Mouse (Mus musculus) embryonic facial prominence, embryonic 11.5 days (tissue): ENCODE measurements around the gene Angptl3. TPM values are rescaled to one million over a fixed set of nuclear protein-coding genes. Genes with fewer than 3 reads are reported as not detected.

Source experiments
- ATAC-seq: fragments of 200-750 bp; cut with Nextera tagmentation; replicated peaks from 2 replicates; pipeline ENCODE4 v1.8.0; 2017; ENCODE audit warnings: low read depth; ENCODE audit not compliant: insufficient number of reproducible peaks, low FRiP score, low TSS enrichment
- DNase-seq: peaks from one replicate; pipeline ENCODE4 v3.0.0-alpha.2; 2015; ENCODE audit warnings: low spot score
- H3K27ac ChIP-seq: fragments of 300-500 bp; sonication (generic); replicated peaks from 2 replicates; pipeline ENCODE4 v1.5.1; 2014; ENCODE audit warnings: mild to moderate bottlenecking, low read depth, low read length, control low read depth
- H3K27me3 ChIP-seq: fragments of 300-500 bp; sonication (generic); 2 replicates; pipeline ENCODE4 v1.6.1; 2014; ENCODE audit warnings: mild to moderate bottlenecking, low read length, moderate library complexity, mixed read lengths; ENCODE audit not compliant: control insufficient read depth, insufficient read depth
- H3K36me3 ChIP-seq: fragments of 300-500 bp; sonication (generic); replicated peaks from 2 replicates; pipeline ENCODE4 v1.6.1; 2014; ENCODE audit warnings: low read depth, mild to moderate bottlenecking, low read length, moderate library complexity, mixed read lengths; ENCODE audit not compliant: control insufficient read depth, insufficient read depth
- H3K4me1 ChIP-seq: fragments of 300-500 bp; sonication (generic); 2 replicates; pipeline ENCODE4 v1.6.1; 2014; ENCODE audit warnings: low read length, mixed read lengths; ENCODE audit not compliant: control insufficient read depth, insufficient read depth
- H3K4me2 ChIP-seq: fragments of 300-500 bp; sonication (generic); 2 replicates; pipeline ENCODE4 v1.6.1; 2014; ENCODE audit warnings: low read depth, mild to moderate bottlenecking, control low read depth, low read length, moderate library complexity
- H3K4me3 ChIP-seq: fragments of 300-500 bp; sonication (generic); 2 replicates; pipeline ENCODE4 v1.5.1; 2014; ENCODE audit warnings: low read depth, low read length, control low read depth
- H3K9ac ChIP-seq: fragments of 300-500 bp; sonication (generic); replicated peaks from 2 replicates; pipeline ENCODE4 v1.6.1; 2014; ENCODE audit warnings: mild to moderate bottlenecking, control low read depth, low read length
- H3K9me3 ChIP-seq: fragments of 300-500 bp; sonication (generic); replicated peaks from 2 replicates; pipeline ENCODE4 v1.6.1; 2016; ENCODE audit warnings: mild to moderate bottlenecking, low read length, inconsistent platforms, mixed read lengths; ENCODE audit not compliant: control insufficient read depth
- WGBS: fragments of 180-500 bp; shearing (Covaris S2); extraction: QIAGEN DNeasy Blood & Tissue Kit; methylation state at CpG from one replicate; pipeline ENCODE4 v1.1.7; 2014; 5-methylcytosine and 5-hydroxymethylcytosine counted together
- polyA plus RNA-seq: library from polyadenylated mRNA; unstranded; fragments of >200 nt; fragmentation: Nextera tagmentation; extraction: Ambion mirVana; gene quantifications from 2 replicates; pipeline ENCODE4 v1.2.1, GENCODE M21; 2014

Gene Angptl3
- polyA plus RNA-seq, result 0.42 and 0.77 TPM in 2 replicates

DNA sequence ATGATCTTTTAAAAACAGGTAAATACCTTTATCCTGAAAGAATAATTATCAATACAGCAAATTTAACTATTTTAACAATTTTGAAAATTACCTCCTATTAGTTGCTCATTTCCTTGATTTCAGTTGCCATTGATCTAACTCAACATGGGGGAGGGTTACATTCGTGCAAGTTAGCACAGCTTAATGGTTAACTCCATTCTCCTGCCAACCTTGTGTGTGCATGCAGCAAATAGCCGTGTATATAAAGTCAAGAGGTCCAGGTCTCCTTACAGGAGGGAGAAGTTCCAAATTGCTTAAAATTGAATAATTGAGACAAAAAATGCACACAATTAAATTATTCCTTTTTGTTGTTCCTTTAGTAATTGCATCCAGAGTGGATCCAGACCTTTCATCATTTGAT lies at the start of gene Angptl3:
Angptl3 (plus strand) TSS at position 269 of the 400 bp plus-strand sequence.
- Histone ChIP-seq H3K4me1 (no peaks in the 10 kb centered on the region), H3K36me3 (no peaks in the 10 kb centered on the region), H3K4me3 (no peak within 1 kb of the TSS), H3K9ac (no peak within 1 kb of the TSS), H3K9me3 (no peaks in the 10 kb centered on the region), H3K4me2 (no peak within 1 kb of the TSS; the same call in 1 of the 2 replicates), H3K27ac (no peak within 1 kb of the TSS), H3K27me3 (no peaks in the 10 kb centered on the region)
- no peak for DNase-seq
- no peak for ATAC-seq
- 67% methylated on average over 2 of the region's 2 CpGs for WGBS

GRCm38 (mm10) chr4:98984701-98985100 lies 46.1 kb upstream of the Angptl3 start:
- DNase-seq (no peak), ATAC-seq (no peak)
- no peak overlapping the region for H3K27ac ChIP-seq
- H3K9ac ChIP-seq, result no peak overlapping the region
- H3K36me3 ChIP-seq, result no peaks in the 10 kb centered on the region; the same call in 1 of the 2 replicates
- no peak overlapping the region for H3K4me3 ChIP-seq
- no peak overlapping the region for H3K4me2 ChIP-seq
- WGBS, result 85% methylated on average over 8 of the region's 8 CpGs
- H3K9me3 ChIP-seq, result no peaks in the 10 kb centered on the region
- no peaks in the 10 kb centered on the region for H3K4me1 ChIP-seq
- H3K27me3 ChIP-seq, result no peaks in the 10 kb centered on the region

DNA sequence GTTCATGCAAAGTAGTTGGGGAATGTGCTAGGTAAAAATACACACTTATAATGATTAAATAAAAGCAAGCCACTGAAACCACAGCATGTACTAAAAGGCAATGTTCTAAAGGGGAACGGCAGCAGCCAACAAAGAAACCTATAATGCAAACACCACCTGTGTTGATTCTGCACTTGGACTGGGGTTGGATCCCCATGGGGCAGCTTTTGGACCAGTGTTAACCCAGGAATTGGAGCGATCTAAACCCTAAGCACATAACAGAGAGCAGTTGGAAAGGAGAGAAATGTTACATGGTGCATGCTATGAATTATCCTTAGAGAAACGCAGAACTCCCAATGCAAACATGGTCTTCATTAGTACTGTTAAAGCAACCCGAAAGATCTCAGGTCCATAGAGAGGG lies 37.3 kb upstream of the Angptl3 start:
- Histone ChIP-seq H3K27ac (no peak overlapping the region), H3K9ac (no peak overlapping the region), H3K27me3 (no peaks in the 10 kb centered on the region), H3K4me1 (no peaks in the 10 kb centered on the region), H3K9me3 (no peaks in the 10 kb centered on the region), H3K4me3 (no peak overlapping the region), H3K36me3 (no peaks in the 10 kb centered on the region), H3K4me2 (no peak overlapping the region)
- WGBS, result 79% methylated on average over 4 of the region's 4 CpGs
- DNase-seq (no peak), ATAC-seq (no peak)

- Histone ChIP-seq H3K4me1 (no peaks in the 10 kb centered on the region), H3K9ac (no peak overlapping the region), H3K9me3 (no peaks in the 10 kb centered on the region), H3K4me2 (no peak overlapping the region), H3K27ac (no peak overlapping the region), H3K27me3 (no peaks in the 10 kb centered on the region), H3K4me3 (no peak overlapping the region), H3K36me3 (no peaks in the 10 kb centered on the region)
- DNase-seq (no peak), ATAC-seq (no peak)
- 86% methylated on average over 2 of the region's 2 CpGs for WGBS
Measured at GRCm38 (mm10) chr4:99005574-99005973, 25.2 kb upstream of the Angptl3 start.

GRCm38 (mm10) chr4:99006319-99006718 lies 24.4 kb upstream of the Angptl3 start:
- no peak overlapping the region for H3K4me2 ChIP-seq
- no peak overlapping the region for H3K9ac ChIP-seq
- 79% methylated on average over 2 of the region's 2 CpGs for WGBS
- no peaks in the 10 kb centered on the region for H3K9me3 ChIP-seq
- H3K4me1 ChIP-seq, result no peaks in the 10 kb centered on the region
- DNase-seq (no peak), ATAC-seq (no peak)
- H3K36me3 ChIP-seq, result no peaks in the 10 kb centered on the region
- H3K27me3 ChIP-seq, result no peaks in the 10 kb centered on the region
- no peak overlapping the region for H3K4me3 ChIP-seq
- no peak overlapping the region for H3K27ac ChIP-seq

GRCm38 (mm10) chr4:99011039-99011438 lies 19.7 kb upstream of the Angptl3 start:
- ATAC-seq, result no peak
- no peaks in the 10 kb centered on the region for H3K27me3 ChIP-seq
- H3K4me3 ChIP-seq, result no peak overlapping the region
- no peak overlapping the region for H3K4me2 ChIP-seq
- DNase-seq, result no peak
- no peaks in the 10 kb centered on the region for H3K4me1 ChIP-seq
- H3K9ac ChIP-seq, result no peak overlapping the region
- no peaks in the 10 kb centered on the region for H3K36me3 ChIP-seq
- no peaks in the 10 kb centered on the region for H3K9me3 ChIP-seq
- 85% methylated on average over 4 of the region's 4 CpGs for WGBS
- H3K27ac ChIP-seq, result no peak overlapping the region

GRCm38 (mm10) chr4:99022221-99022620 lies 8.5 kb upstream of the Angptl3 start:
- Histone ChIP-seq H3K9ac (no peak overlapping the region), H3K4me3 (no peak overlapping the region), H3K4me2 (no peak overlapping the region), H3K27ac (no peak overlapping the region), H3K4me1 (no peaks in the 10 kb centered on the region), H3K9me3 (no peaks in the 10 kb centered on the region), H3K36me3 (no peaks in the 10 kb centered on the region), H3K27me3 (no peaks in the 10 kb centered on the region)
- ATAC-seq (no peak), DNase-seq (no peak)
- WGBS, result 93% methylated on average over 8 of the region's 8 CpGs

- H3K9me3 ChIP-seq, result no peaks in the 10 kb centered on the region
- ATAC-seq, result no peak
- 91% methylated on average over 5 of the region's 5 CpGs for WGBS
- no peak overlapping the region for H3K4me3 ChIP-seq
- no peaks in the 10 kb centered on the region for H3K36me3 ChIP-seq
- no peak for DNase-seq
- H3K27ac ChIP-seq, result no peak overlapping the region
- H3K27me3 ChIP-seq, result no peaks in the 10 kb centered on the region
- no peak overlapping the region for H3K4me2 ChIP-seq
- no peak overlapping the region for H3K9ac ChIP-seq
- H3K4me1 ChIP-seq, result no peaks in the 10 kb centered on the region
Measured at GRCm38 (mm10) chr4:99028377-99028776, 2.4 kb upstream of the Angptl3 start.
